ENCODE assay signal across 8 mouse cellular contexts in genomic region chr10:80339941-80340750, GRCm38 (mm10). TPM values are rescaled to one million over a fixed set of nuclear protein-coding genes. Genes with fewer than 3 reads are reported as not detected.
DNase-seq lines count a peak whose midpoint lies in the region; ATAC-seq and TF ChIP-seq lines count a peak whose summit lies in the region.

No protein-coding gene starts in this region.

- peak; percentile 95 for TF ChIP-seq CTCF in midbrain, postnatal 0 days (IDR thresholded peaks at IDR 0.05)

- H3K36me3 ChIP-seq in limb, embryonic 14.5 days (ENCODE audit: control insufficient read depth, insufficient read depth, low read length): no peaks in the 10 kb centered on the region
- H3K36me3 ChIP-seq in midbrain, postnatal 0 days (ENCODE audit: insufficient read depth, low read length): no peaks in the 10 kb centered on the region

- peaks cover 50% of the 10 kb centered on the region for H3K27me3 ChIP-seq in limb, embryonic 14.5 days (ENCODE audit: control insufficient read depth, insufficient read depth, low read length)
- peaks cover 46% of the 10 kb centered on the region for H3K27me3 ChIP-seq in midbrain, postnatal 0 days (ENCODE audit: insufficient read depth, low read length)

- peak overlapping the region; percentile 34 for H3K4me2 ChIP-seq in limb, embryonic 14.5 days (replicated peaks; ENCODE audit: low read depth, low read length, severe bottlenecking)
- no peak overlapping the region for H3K4me2 ChIP-seq in midbrain, postnatal 0 days (ENCODE audit: low read depth, low read length, poor library complexity, severe bottlenecking)

- H3K4me3 ChIP-seq in limb, embryonic 14.5 days (replicated peaks; ENCODE audit: low read length): no peak overlapping the region; the same call in 1 of the 2 replicates
- no peak overlapping the region for H3K4me3 ChIP-seq in midbrain, postnatal 0 days (ENCODE audit: low read depth, low read length)

- 21% methylated on average over 19 of the region's 19 CpGs for WGBS in limb, embryonic 14.5 days
- 22% methylated on average over 19 of the region's 19 CpGs for WGBS in midbrain, postnatal 0 days

- no peak overlapping the region for H3K9ac ChIP-seq in limb, embryonic 14.5 days (ENCODE audit: low read depth, low read length, severe bottlenecking)
- no peak overlapping the region for H3K9ac ChIP-seq in midbrain, postnatal 0 days (replicated peaks; ENCODE audit: low read length, poor library complexity, severe bottlenecking)

- H3K27ac ChIP-seq in limb, embryonic 14.5 days (replicated peaks; ENCODE audit: low read depth, low read length): no peak overlapping the region
- H3K27ac ChIP-seq in midbrain, postnatal 0 days (ENCODE audit: low read depth, low read length): no peak overlapping the region

- ATAC-seq in limb, embryonic 14.5 days (ENCODE audit: low FRiP score, low read depth): peak; percentile 30; the same call in 1 of the 2 replicates
- peak; percentile 36; the same call in 1 of the 2 replicates for ATAC-seq in midbrain, postnatal 0 days (ENCODE audit: low FRiP score)

- no peaks in the 10 kb centered on the region for H3K9me3 ChIP-seq in limb, embryonic 14.5 days (ENCODE audit: control insufficient read depth, low read length)
- no peaks in the 10 kb centered on the region for H3K9me3 ChIP-seq in midbrain, postnatal 0 days (ENCODE audit: low read length)

- peaks cover 16% of the 10 kb centered on the region for H3K4me1 ChIP-seq in limb, embryonic 14.5 days (ENCODE audit: control insufficient read depth, insufficient read depth, low read length)
- H3K4me1 ChIP-seq in midbrain, postnatal 0 days (ENCODE audit: insufficient read depth, low read length): 0 out of 2 replicates have a peak, but pooled peaks cover 2% of the 10 kb centered on the region

- no peak for TF ChIP-seq POLR2A in limb, embryonic 14.5 days (IDR thresholded peaks at IDR 0.05; ENCODE audit: borderline replicate concordance, extremely low read depth, insufficient read depth, insufficient read length)

- DNase-seq in left cerebral cortex, adult 18-20 months (ENCODE audit: low spot score in 2 of 2): peak; percentile 82 to 90
- no peak for DNase-seq in left cerebral cortex, adult 11 months (ENCODE audit: low spot score)
- peak; percentile 90 for DNase-seq in embryo, embryonic 10.5 days (ENCODE audit: low spot score)
- peak; percentile 71 to 82 for DNase-seq in gastrocnemius, postnatal 4 days (ENCODE audit: low spot score in 2 of 2)
- DNase-seq in kidney, adult 18-20 months: peak; percentile 89
- peak; percentile 71 for DNase-seq in limb, embryonic 14.5 days (ENCODE audit: low spot score)
- peak; percentile 88 for DNase-seq in midbrain, postnatal 0 days (ENCODE audit: low spot score)
- DNase-seq in spleen, postnatal 4 days (ENCODE audit: low spot score in 2 of 2): peak; percentile 87 to 97

RNA-seq across cellular contexts. Expression of gene Adamtsl5, which starts 8.1 kb away (rescaled TPM):
- total RNA-seq in left cerebral cortex, adult 18-20 months (2021): 10 to 100 TPM in 1 of 2 experiments, 1 to 10 TPM in 1; 8.8 to 10.4 TPM
- 10 to 100 TPM; 15.5 to 16.5 TPM for total RNA-seq in gastrocnemius, postnatal 4 days (2021)
- polyA plus RNA-seq in limb, embryonic 14.5 days (2012; rRNA removed): 16.5 and 21.9 TPM in 2 replicates
- polyA plus RNA-seq in limb, embryonic 14.5 days (2014; fragmentation: Nextera tagmentation; extraction: Ambion mirVana): 6.5 and 6.7 TPM in 2 replicates
- 0.71 and 0.77 TPM in 2 replicates for total RNA-seq in midbrain, postnatal 0 days (2014; rRNA removed)
- 0.62 and 0.71 TPM in 2 replicates for polyA plus RNA-seq in midbrain, postnatal 0 days (2015; fragmentation: Nextera tagmentation; extraction: Ambion mirVana)

RNA-seq across cellular contexts. Expression of gene Reep6, which starts 10.4 kb away (rescaled TPM):
- total RNA-seq in left cerebral cortex, adult 18-20 months (2021): 10 to 100 TPM; 13.4 to 13.5 TPM
- total RNA-seq in gastrocnemius, postnatal 4 days (2021): 1 to 10 TPM; 2.7 to 4.1 TPM
- polyA plus RNA-seq in limb, embryonic 14.5 days (2012; rRNA removed): 3.9 TPM in 2 replicates
- polyA plus RNA-seq in limb, embryonic 14.5 days (2014; fragmentation: Nextera tagmentation; extraction: Ambion mirVana): 9.9 and 10.5 TPM in 2 replicates
- total RNA-seq in midbrain, postnatal 0 days (2014; rRNA removed): 3.8 and 5.3 TPM in 2 replicates
- 7.0 and 7.8 TPM in 2 replicates for polyA plus RNA-seq in midbrain, postnatal 0 days (2015; fragmentation: Nextera tagmentation; extraction: Ambion mirVana)

RNA-seq across cellular contexts. Expression of gene Pcsk4, which starts 10.8 kb away (rescaled TPM):
- total RNA-seq in left cerebral cortex, adult 18-20 months (2021): 1 to 10 TPM; 4.8 to 6.9 TPM
- total RNA-seq in gastrocnemius, postnatal 4 days (2021): 1 to 10 TPM; 1.0 to 1.5 TPM
- 7.8 and 10.7 TPM in 2 replicates for polyA plus RNA-seq in limb, embryonic 14.5 days (2012; rRNA removed)
- polyA plus RNA-seq in limb, embryonic 14.5 days (2014; fragmentation: Nextera tagmentation; extraction: Ambion mirVana): 4.2 and 5.9 TPM in 2 replicates
- 5.2 and 7.5 TPM in 2 replicates for total RNA-seq in midbrain, postnatal 0 days (2014; rRNA removed)
- 12.6 and 14.6 TPM in 2 replicates for polyA plus RNA-seq in midbrain, postnatal 0 days (2015; fragmentation: Nextera tagmentation; extraction: Ambion mirVana)

RNA-seq across cellular contexts. Expression of gene Plk5, which starts 16.1 kb away (rescaled TPM):
- total RNA-seq in left cerebral cortex, adult 18-20 months (2021): 10 to 100 TPM; 25.8 to 34.6 TPM
- total RNA-seq in gastrocnemius, postnatal 4 days (2021): under 1 TPM in 1 of 2 experiments, not detected in 1; 0.34 TPM
- 1.8 and 1.9 TPM in 2 replicates for polyA plus RNA-seq in limb, embryonic 14.5 days (2012; rRNA removed)
- 0.48 and 0.88 TPM in 2 replicates for polyA plus RNA-seq in limb, embryonic 14.5 days (2014; fragmentation: Nextera tagmentation; extraction: Ambion mirVana)
- 17.5 and 23.1 TPM in 2 replicates for total RNA-seq in midbrain, postnatal 0 days (2014; rRNA removed)
- 12.5 and 12.8 TPM in 2 replicates for polyA plus RNA-seq in midbrain, postnatal 0 days (2015; fragmentation: Nextera tagmentation; extraction: Ambion mirVana)

RNA-seq across cellular contexts. Expression of gene 2310011J03Rik, which starts 19.8 kb away (rescaled TPM):
- total RNA-seq in left cerebral cortex, adult 18-20 months (2021): 10 to 100 TPM; 25.1 to 28.5 TPM
- total RNA-seq in gastrocnemius, postnatal 4 days (2021): 10 to 100 TPM; 16.7 to 17.6 TPM
- polyA plus RNA-seq in limb, embryonic 14.5 days (2012; rRNA removed): 45.1 and 46.7 TPM in 2 replicates
- 45.1 and 46.1 TPM in 2 replicates for polyA plus RNA-seq in limb, embryonic 14.5 days (2014; fragmentation: Nextera tagmentation; extraction: Ambion mirVana)
- total RNA-seq in midbrain, postnatal 0 days (2014; rRNA removed): 15.6 and 23.1 TPM in 2 replicates
- 26.5 and 29.6 TPM in 2 replicates for polyA plus RNA-seq in midbrain, postnatal 0 days (2015; fragmentation: Nextera tagmentation; extraction: Ambion mirVana)
